Mouse (Mus musculus) heart, postnatal 0 days (tissue): ENCODE measurements around the gene Olfr237-ps1. TPM values are rescaled to one million over a fixed set of nuclear protein-coding genes. Genes with fewer than 3 reads are reported as not detected.

ENCODE experiments used
- ATAC-seq: fragments of 200-750 bp; cut with Nextera tagmentation; 2 replicates; pipeline ENCODE4 v1.8.0; 2017; ENCODE audit warnings: low read depth, moderate number of reproducible peaks, moderate library complexity; ENCODE audit not compliant: insufficient read depth
- DNase-seq: peaks from one replicate; pipeline ENCODE4 v3.0.0-alpha.2; 2016; ENCODE audit warnings: low spot score
- H3K27ac ChIP-seq: fragments of 300-500 bp; sonication (generic); 2 replicates; pipeline ENCODE4 v1.5.1; 2014; ENCODE audit warnings: low read depth, mild to moderate bottlenecking
- H3K27me3 ChIP-seq: fragments of 300-500 bp; sonication (generic); 2 replicates; pipeline ENCODE4 v1.6.1; 2014; ENCODE audit warnings: low read length, mixed read lengths; ENCODE audit not compliant: control insufficient read depth, insufficient read depth
- H3K36me3 ChIP-seq: fragments of 300-500 bp; sonication (generic); replicated peaks from 2 replicates; pipeline ENCODE4 v1.6.1; 2014; ENCODE audit warnings: low read length, mixed read lengths; ENCODE audit not compliant: control insufficient read depth, insufficient read depth
- H3K4me1 ChIP-seq: fragments of 300-500 bp; sonication (generic); 2 replicates; pipeline ENCODE4 v1.6.1; 2014; ENCODE audit warnings: antibody characterized with exemption; ENCODE audit not compliant: control insufficient read depth, insufficient read depth
- H3K4me2 ChIP-seq: fragments of 300-500 bp; sonication (generic); 2 replicates; pipeline ENCODE4 v1.6.1; 2014; ENCODE audit warnings: low read depth, mild to moderate bottlenecking, low read length, moderate library complexity
- H3K4me3 ChIP-seq: fragments of 300-500 bp; sonication (generic); 2 replicates; pipeline ENCODE4 v1.5.1; 2014; ENCODE audit warnings: low read depth, low read length
- H3K9ac ChIP-seq: fragments of 300-500 bp; sonication (generic); replicated peaks from 2 replicates; pipeline ENCODE4 v1.6.1; 2014; ENCODE audit warnings: low read depth, low read length, mixed read lengths
- H3K9me3 ChIP-seq: fragments of 300-500 bp; sonication (generic); replicated peaks from 2 replicates; pipeline ENCODE4 v1.6.1; 2016; ENCODE audit warnings: low read length; ENCODE audit not compliant: control insufficient read depth
- CTCF ChIP-seq: IDR thresholded peaks from 2 replicates; pipeline ENCODE4 v1.5.1; 2016; ENCODE audit warnings: antibody characterized with exemption, control low read depth, low read depth
- EP300 ChIP-seq: IDR thresholded peaks from 2 replicates; pipeline ENCODE4 v1.6.1; 2016; ENCODE audit warnings: antibody characterized with exemption, low read depth
- WGBS: fragments of 180-500 bp; shearing (Covaris S2); extraction: QIAGEN DNeasy Blood & Tissue Kit; methylation state at CpG from one replicate; pipeline ENCODE4 v1.1.7; 2014; 5-methylcytosine and 5-hydroxymethylcytosine counted together
- polyA plus RNA-seq: library from polyadenylated mRNA; unstranded; fragments of >200 nt; fragmentation: Nextera tagmentation; extraction: Ambion mirVana; gene quantifications from 2 replicates; pipeline ENCODE4 v1.2.1, GENCODE M21; 2015
- total RNA-seq: library from RNA; depleted of rRNA; stranded (reverse); fragments of >200 nt; gene quantifications from 2 replicates; pipeline ENCODE4 v1.2.3, GENCODE M21; 2014; ENCODE audit warnings: low replicate concordance

Gene Olfr237-ps1
- total and polyA plus RNA-seq, 2 experiments from 2014 or later = not detected

DNA sequence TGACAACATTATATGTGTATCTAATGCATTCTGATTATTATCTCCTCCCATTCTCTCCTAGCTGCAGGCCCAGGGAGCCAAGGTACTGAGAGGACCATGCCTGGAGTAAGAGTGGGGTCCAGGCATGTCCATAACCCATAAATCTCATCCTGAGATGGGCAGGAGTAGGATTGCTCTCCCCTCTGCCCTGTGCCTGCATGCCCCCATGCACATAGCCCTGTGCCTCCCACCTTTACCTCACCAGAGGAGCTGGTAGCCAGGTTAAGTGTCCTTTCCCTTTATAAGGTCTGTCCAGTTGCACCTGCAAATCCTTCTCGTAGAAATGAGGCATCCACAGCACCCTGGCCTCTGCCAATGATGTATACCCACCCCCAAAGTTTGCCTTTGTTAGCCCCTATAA, 31.8 kb downstream of the Olfr237-ps1 start:
- no peak for DNase-seq
- Histone ChIP-seq H3K36me3 (no peaks in the 10 kb centered on the region), H3K4me3 (no peak overlapping the region), H3K27me3 (no peaks in the 10 kb centered on the region), H3K4me1 (no peaks in the 10 kb centered on the region), H3K4me2 (no peak overlapping the region), H3K27ac (no peak overlapping the region), H3K9ac (no peak overlapping the region), H3K9me3 (no peaks in the 10 kb centered on the region)
- ATAC-seq = no peak
- WGBS = 44% methylated on average over 1 of the region's 1 CpGs
- no peak for TF ChIP-seq CTCF
- TF ChIP-seq EP300 = no peak

- Histone ChIP-seq H3K27ac (no peak overlapping the region), H3K4me3 (no peak overlapping the region), H3K9me3 (no peaks in the 10 kb centered on the region), H3K27me3 (no peaks in the 10 kb centered on the region), H3K4me1 (no peaks in the 10 kb centered on the region), H3K36me3 (no peaks in the 10 kb centered on the region), H3K4me2 (no peak overlapping the region), H3K9ac (no peak overlapping the region)
- no peak for DNase-seq
- ATAC-seq = no peak
- no peak for TF ChIP-seq CTCF
- TF ChIP-seq EP300 = no peak
- 56% methylated on average over 6 of the region's 6 CpGs for WGBS
Observed at GRCm38 (mm10) chr6:43178584-43179501, 32.5 kb downstream of the Olfr237-ps1 start.

- TF ChIP-seq CTCF = no peak
- TF ChIP-seq EP300 = no peak
- DNase-seq (no peak), ATAC-seq (no peak)
- H3K36me3 ChIP-seq = no peaks in the 10 kb centered on the region
- H3K4me2 ChIP-seq = no peak overlapping the region
- no peak overlapping the region for H3K4me3 ChIP-seq
- WGBS = 80% methylated on average over 3 of the region's 3 CpGs
- no peaks in the 10 kb centered on the region for H3K4me1 ChIP-seq
- no peaks in the 10 kb centered on the region for H3K27me3 ChIP-seq
- H3K9ac ChIP-seq = no peak overlapping the region
- no peak overlapping the region for H3K27ac ChIP-seq
- H3K9me3 ChIP-seq = no peaks in the 10 kb centered on the region
Observed at GRCm38 (mm10) chr6:43190986-43191385, 44.6 kb downstream of the Olfr237-ps1 start.

- no peaks in the 10 kb centered on the region for H3K36me3 ChIP-seq
- no peak within 1 kb of the TSS for H3K4me3 ChIP-seq
- H3K4me1 ChIP-seq = no peaks in the 10 kb centered on the region
- H3K27me3 ChIP-seq = no peaks in the 10 kb centered on the region
- TF ChIP-seq CTCF (no peak), EP300 (no peak)
- no peak within 1 kb of the TSS for H3K4me2 ChIP-seq
- DNase-seq (no peak), ATAC-seq (no peak)
- no peaks in the 10 kb centered on the region for H3K9me3 ChIP-seq
- H3K9ac ChIP-seq = no peak within 1 kb of the TSS
- no peak within 1 kb of the TSS for H3K27ac ChIP-seq
Observed at GRCm38 (mm10) chr6:43196781-43197180, 50.4 kb downstream of the Olfr237-ps1 start, which contains the start of gene Olfr435. Gene Olfr435, plus strand, starts transcription at chr6:43197146.

DNA sequence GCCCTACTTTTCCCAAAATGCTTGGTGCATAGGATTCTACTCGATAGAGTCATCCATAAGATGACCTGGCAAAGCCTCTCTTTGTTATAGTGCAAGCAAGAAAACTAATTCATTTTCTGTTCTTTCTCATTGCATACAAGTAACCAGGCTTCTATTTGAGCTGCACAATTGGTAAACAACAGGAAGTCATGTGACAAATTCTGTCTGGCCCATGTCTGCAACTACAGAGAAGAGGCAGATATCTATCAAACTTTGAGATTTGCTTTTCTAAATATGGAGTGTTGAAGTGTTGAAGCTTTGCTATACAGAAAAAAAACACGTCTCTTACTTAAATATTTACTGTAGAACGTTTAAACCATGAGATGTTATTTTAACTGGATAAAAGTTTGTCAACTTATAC, 51.7 kb downstream of the Olfr237-ps1 start:
- no peak overlapping the region for H3K4me3 ChIP-seq
- DNase-seq = no peak
- no peaks in the 10 kb centered on the region for H3K9me3 ChIP-seq
- no peaks in the 10 kb centered on the region for H3K27me3 ChIP-seq
- H3K4me2 ChIP-seq = no peak overlapping the region
- TF ChIP-seq CTCF = no peak
- TF ChIP-seq EP300 = no peak
- 52% methylated on average over 3 of the region's 3 CpGs for WGBS
- no peak overlapping the region for H3K9ac ChIP-seq
- ATAC-seq = no peak
- H3K4me1 ChIP-seq = no peaks in the 10 kb centered on the region
- no peaks in the 10 kb centered on the region for H3K36me3 ChIP-seq
- no peak overlapping the region for H3K27ac ChIP-seq

GRCm38 (mm10) chr6:43202786-43203185, 56.4 kb downstream of the Olfr237-ps1 start:
- no peaks in the 10 kb centered on the region for H3K9me3 ChIP-seq
- H3K9ac ChIP-seq = no peak overlapping the region
- no peak for DNase-seq
- H3K4me3 ChIP-seq = no peak overlapping the region
- no peaks in the 10 kb centered on the region for H3K4me1 ChIP-seq
- no peak overlapping the region for H3K27ac ChIP-seq
- H3K36me3 ChIP-seq = no peaks in the 10 kb centered on the region
- TF ChIP-seq CTCF = no peak
- no peak for TF ChIP-seq EP300
- no peak overlapping the region for H3K4me2 ChIP-seq
- no peak for ATAC-seq
- no peaks in the 10 kb centered on the region for H3K27me3 ChIP-seq
